Mouse (Mus musculus) small intestine, adult 2 months (tissue): ENCODE results near the gene Suds3.

Experiments used
- CTCF ChIP-seq: fragments of 200-500 bp; IDR thresholded peaks from 2 replicates; pipeline ENCODE4 v1.5.1; 2012; ENCODE audit warnings: low read depth, mild to moderate bottlenecking, control low read depth, inconsistent platforms, low read length, moderate library complexity, mixed read lengths; ENCODE audit not compliant: insufficient replicate concordance, insufficient read length; ENCODE audit errors: extremely low read depth
- POLR2A ChIP-seq: fragments of 200-500 bp; IDR thresholded peaks from 2 replicates; pipeline ENCODE4 v1.6.1; 2012; ENCODE audit warnings: low read depth, mild to moderate bottlenecking, control low read depth, inconsistent platforms, low read length, moderate library complexity

DNA sequence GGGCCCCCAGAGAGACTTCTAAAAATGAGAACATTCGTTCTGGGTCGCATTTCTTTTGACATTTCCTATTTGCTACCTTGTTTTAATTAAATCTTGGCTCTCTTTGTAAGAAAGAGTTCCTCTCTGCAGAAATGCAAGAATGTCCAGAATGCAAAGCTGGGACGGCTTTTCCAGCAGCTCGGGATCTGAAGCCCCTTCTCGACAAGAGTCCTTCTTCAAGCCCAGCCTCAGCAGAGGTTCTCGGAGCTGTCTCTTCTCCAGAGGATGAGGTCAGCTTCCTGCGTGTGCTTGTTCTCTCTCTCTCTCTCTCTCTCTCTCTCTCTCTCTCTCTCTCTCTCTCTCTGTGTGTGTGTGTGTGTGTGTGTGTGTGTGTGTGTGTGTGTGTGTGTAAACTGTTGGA, 1.8 kb upstream of the Suds3 start:
- TF ChIP-seq CTCF (no peak), POLR2A (no peak)
